13 mouse cellular contexts compared by ENCODE assay signal in genomic region chr6:72881619-72881979, GRCm38 (mm10). TPM values are rescaled to one million over a fixed set of nuclear protein-coding genes. Genes with fewer than 3 reads are reported as not detected.
DNase-seq lines count a peak whose midpoint lies in the region; ATAC-seq and TF ChIP-seq lines count a peak whose summit lies in the region.
"Had no signal": no experiment of that assay in that cellular context is flagged by ENCODE, and none has a peak within 500 bp of the region (broad histone marks: within the 10 kb centered on the region; RNA-seq: fewer than 3 reads in every experiment).

No protein-coding gene starts in this region.

- no peak overlapping the region for H3K4me3 ChIP-seq in heart, postnatal 0 days (ENCODE audit: low read depth, low read length)
- H3K4me3 ChIP-seq in E14TG2a.4 (replicated peaks; ENCODE audit: low read length), result peak overlapping the region; percentile 48
- no peak overlapping the region for H3K4me3 ChIP-seq in embryonic fibroblast, embryonic 13.5 days (ENCODE audit: insufficient read depth, low read length)
- H3K4me3 ChIP-seq in forebrain, embryonic 10.5 days, result no peak overlapping the region
- H3K4me3 ChIP-seq: embryonic facial prominence, embryonic 10.5 days; limb, embryonic 12.5 days; midbrain, embryonic 10.5 days; neural tube, embryonic 12.5 days had no signal

- no peaks in the 10 kb centered on the region for H3K36me3 ChIP-seq in heart, postnatal 0 days (replicated peaks; ENCODE audit: control insufficient read depth, insufficient read depth, low read length)
- H3K36me3 ChIP-seq in E14TG2a.4 (ENCODE audit: insufficient read depth, low read length), result peaks cover 27% of the 10 kb centered on the region; the same call in 1 of the 2 replicates
- H3K36me3 ChIP-seq in forebrain, embryonic 10.5 days (replicated peaks), result peaks cover 44% of the 10 kb centered on the region
- H3K36me3 ChIP-seq: limb, embryonic 12.5 days; neural tube, embryonic 12.5 days had no signal

- H3K27me3 ChIP-seq in heart, postnatal 0 days (ENCODE audit: control insufficient read depth, insufficient read depth, low read length), result no peaks in the 10 kb centered on the region
- H3K27me3 ChIP-seq in E14TG2a.4 (ENCODE audit: insufficient read depth, low read length), result no peaks in the 10 kb centered on the region
- no peaks in the 10 kb centered on the region for H3K27me3 ChIP-seq in forebrain, embryonic 10.5 days (ENCODE audit: poor library complexity, severe bottlenecking)
- H3K27me3 ChIP-seq: limb, embryonic 12.5 days; neural tube, embryonic 12.5 days had no signal

- ATAC-seq in heart, postnatal 0 days (ENCODE audit: insufficient read depth, low read depth), result no peak
- ATAC-seq in megakaryocyte-erythroid progenitor cell, adult 5-6 weeks (replicated peaks; ENCODE audit: low FRiP score, low TSS enrichment, poor library complexity, severe bottlenecking), result peak; percentile 50
- ATAC-seq: forebrain, embryonic 16.5 days had no signal

- H3K27ac ChIP-seq in heart, postnatal 0 days (ENCODE audit: low read depth), result 0 out of 2 replicates have a peak overlapping the region, but pooled peaks have one; percentile 0
- peak overlapping the region; percentile 17; the same call in 1 of the 2 replicates for H3K27ac ChIP-seq in embryonic fibroblast, embryonic 13.5 days (ENCODE audit: insufficient read depth, low read length)
- H3K27ac ChIP-seq in forebrain, embryonic 10.5 days, result no peak overlapping the region
- H3K27ac ChIP-seq: embryonic facial prominence, embryonic 10.5 days; limb, embryonic 12.5 days; midbrain, embryonic 10.5 days; neural tube, embryonic 12.5 days had no signal

- H3K4me1 ChIP-seq in heart, postnatal 0 days (ENCODE audit: control insufficient read depth, insufficient read depth), result peaks cover 36% of the 10 kb centered on the region
- peaks cover 80% of the 10 kb centered on the region for H3K4me1 ChIP-seq in E14TG2a.4 (replicated peaks; ENCODE audit: low read depth, low read length)
- H3K4me1 ChIP-seq in embryonic fibroblast, embryonic 13.5 days (ENCODE audit: control insufficient read depth, insufficient read depth, low read length), result peaks cover 14% of the 10 kb centered on the region
- H3K4me1 ChIP-seq in forebrain, embryonic 10.5 days, result no peaks in the 10 kb centered on the region
- H3K4me1 ChIP-seq: midbrain, embryonic 10.5 days had no signal

- no peak for TF ChIP-seq CTCF in heart, postnatal 0 days (IDR thresholded peaks at IDR 0.05; ENCODE audit: low read depth)
- TF ChIP-seq CTCF in E14TG2a.4 (conservative IDR thresholded peaks at IDR 0.05; ENCODE audit: low read length), result no peak
- TF ChIP-seq CTCF in embryonic fibroblast, embryonic 13.5 days (IDR thresholded peaks at IDR 0.05; ENCODE audit: borderline replicate concordance, insufficient read depth, low read length), result no peak

- H3K9me3 ChIP-seq in heart, postnatal 0 days (replicated peaks; ENCODE audit: control insufficient read depth, low read length), result no peaks in the 10 kb centered on the region
- no peaks in the 10 kb centered on the region for H3K9me3 ChIP-seq in E14TG2a.4 (ENCODE audit: low read length)
- H3K9me3 ChIP-seq in forebrain, embryonic 10.5 days, result no peaks in the 10 kb centered on the region; the same call in 1 of the 2 replicates
- H3K9me3 ChIP-seq: embryonic facial prominence, embryonic 10.5 days; limb, embryonic 12.5 days; neural tube, embryonic 12.5 days had no signal

- WGBS in heart, postnatal 0 days, result 54% methylated on average over 1 of the region's 1 CpGs
- 75% methylated on average over 1 of the region's 1 CpGs for WGBS in forebrain, embryonic 10.5 days

- no peak overlapping the region for H3K4me2 ChIP-seq in heart, postnatal 0 days (ENCODE audit: low read depth, low read length)
- H3K4me2 ChIP-seq: limb, embryonic 12.5 days; neural tube, embryonic 12.5 days had no signal

- no peak for TF ChIP-seq POLR2A in embryonic fibroblast, embryonic 13.5 days (IDR thresholded peaks at IDR 0.05; ENCODE audit: low read depth, low read length)

- H3K9ac ChIP-seq in heart, postnatal 0 days (replicated peaks; ENCODE audit: low read depth, low read length), result no peak overlapping the region
- H3K9ac ChIP-seq: limb, embryonic 12.5 days; neural tube, embryonic 12.5 days had no signal

- DNase-seq in heart, postnatal 0 days (ENCODE audit: low spot score), result no peak
- DNase-seq in heart, postnatal 4 days, result no peak
- no peak for DNase-seq in forebrain, embryonic 10.5 days (ENCODE audit: extremely low spot score, low spot score)
- no peak for DNase-seq in cerebellum, adult 9-11 months
- DNase-seq: right cerebral cortex, postnatal 14 days had no signal

- TF ChIP-seq EP300 in heart, postnatal 0 days (IDR thresholded peaks at IDR 0.05; ENCODE audit: low read depth), result no peak

RNA-seq across cellular contexts. Expression of gene Kcmf1, which starts 18.2 kb away (rescaled TPM):
- 88.7 and 93.7 TPM in 2 replicates for total RNA-seq in heart, postnatal 0 days (2014; rRNA removed; ENCODE audit: low replicate concordance)
- 43.7 and 52.1 TPM in 2 replicates for polyA plus RNA-seq in heart, postnatal 0 days (2015; fragmentation: Nextera tagmentation; extraction: Ambion mirVana)
- 10 to 100 TPM; 95.8 to 98.9 TPM for total RNA-seq in heart, postnatal 4 days (2021)
- polyA plus RNA-seq in embryonic fibroblast, embryonic 13.5 days (2011; ENCODE audit: insufficient read length, low read depth, missing spikeins), result 132 and 150 TPM in 2 replicates
- total RNA-seq in megakaryocyte-erythroid progenitor cell, adult 5-6 weeks (2014; fragmentation: Nextera tagmentation), result 46.9 and 63.7 TPM in 2 replicates
- total RNA-seq in megakaryocyte-erythroid progenitor cell, adult 5-6 weeks (2017), result 77.1 and 105 TPM in 2 replicates
- 29.4 and 30.1 TPM in 2 replicates for polyA plus RNA-seq in forebrain, embryonic 10.5 days (2016; fragmentation: Nextera tagmentation; extraction: Ambion mirVana)
